Mouse (Mus musculus): ENCODE measurements at regions not wholly inside any gene's neighbourhood (a gene's known extent, or its start where the extent isn't known, plus 50 kb on each side); places are given as distances from the start of the nearest gene placed in this dataset.

GRCm38 (mm10) chr4:103540960-103541359 is 78.2 kb upstream of the Dab1 start:
- no peaks in the 10 kb centered on the region for H3K27me3 ChIP-seq (ENCODE audit: insufficient read depth, low read length)
- H3K9ac ChIP-seq (replicated peaks; ENCODE audit: low read length): no peak overlapping the region
- H3K4me2 ChIP-seq (ENCODE audit: low read depth, low read length): no peak overlapping the region
- no peak for TF ChIP-seq CTCF (IDR thresholded peaks at IDR 0.05; ENCODE audit: low read depth)
- peak; percentile 38; the same call in 1 of the 2 replicates for ATAC-seq
- no peaks in the 10 kb centered on the region for H3K4me1 ChIP-seq (ENCODE audit: insufficient read depth, low read length)
- WGBS: 54% methylated on average over 3 of the region's 3 CpGs
- H3K4me3 ChIP-seq (ENCODE audit: low read length): no peak overlapping the region
- no peak overlapping the region for H3K27ac ChIP-seq
- H3K36me3 ChIP-seq (ENCODE audit: insufficient read depth, low read length): no peaks in the 10 kb centered on the region
- peak; percentile 30 for DNase-seq (ENCODE audit: low spot score)
- H3K9me3 ChIP-seq (ENCODE audit: low read length): no peaks in the 10 kb centered on the region

DNA sequence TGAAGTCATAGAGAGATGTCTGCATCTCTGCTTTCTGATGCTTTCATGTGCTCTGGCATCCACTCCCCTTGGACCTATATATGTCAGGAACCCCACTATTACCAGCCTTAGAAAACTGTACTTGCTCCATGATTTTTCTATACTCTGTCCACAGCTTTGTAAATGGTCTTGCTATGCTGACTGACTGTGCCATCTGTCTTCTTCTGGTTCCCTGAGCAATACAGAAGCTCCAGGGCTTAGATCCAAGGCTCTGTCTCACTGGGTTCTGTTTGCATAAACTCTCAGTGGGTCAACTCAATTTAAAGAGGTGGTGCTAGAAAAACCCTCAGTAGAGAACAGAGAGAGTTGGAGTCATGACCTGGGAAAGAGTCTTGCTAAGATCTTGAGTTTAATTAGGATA is 71.9 kb upstream of the Dab1 start:
- Histone ChIP-seq H3K27ac (no peak overlapping the region), H3K9me3 (ENCODE audit: low read length) (no peaks in the 10 kb centered on the region), H3K27me3 (ENCODE audit: insufficient read depth, low read length) (no peaks in the 10 kb centered on the region), H3K4me1 (ENCODE audit: insufficient read depth, low read length) (no peaks in the 10 kb centered on the region), H3K4me3 (ENCODE audit: low read length) (no peak overlapping the region), H3K9ac (replicated peaks; ENCODE audit: low read length) (no peak overlapping the region), H3K36me3 (ENCODE audit: insufficient read depth, low read length) (no peaks in the 10 kb centered on the region), H3K4me2 (ENCODE audit: low read depth, low read length) (no peak overlapping the region)
- ATAC-seq: no peak
- peak; percentile 23 for DNase-seq (ENCODE audit: low spot score)
- TF ChIP-seq CTCF (IDR thresholded peaks at IDR 0.05; ENCODE audit: low read depth): no peak

- no peaks in the 10 kb centered on the region for H3K27me3 ChIP-seq (ENCODE audit: insufficient read depth, low read length)
- H3K4me2 ChIP-seq (ENCODE audit: low read depth, low read length): no peak overlapping the region
- H3K4me1 ChIP-seq (ENCODE audit: insufficient read depth, low read length): no peaks in the 10 kb centered on the region
- 71% methylated on average over 3 of the region's 3 CpGs for WGBS
- no peak overlapping the region for H3K9ac ChIP-seq (replicated peaks; ENCODE audit: low read length)
- no peaks in the 10 kb centered on the region for H3K36me3 ChIP-seq (ENCODE audit: insufficient read depth, low read length)
- no peak for DNase-seq (ENCODE audit: low spot score)
- no peaks in the 10 kb centered on the region for H3K9me3 ChIP-seq (ENCODE audit: low read length)
- no peak overlapping the region for H3K27ac ChIP-seq
- no peak for ATAC-seq
- no peak overlapping the region for H3K4me3 ChIP-seq (ENCODE audit: low read length)
- TF ChIP-seq CTCF (IDR thresholded peaks at IDR 0.05; ENCODE audit: low read depth): no peak
Measured at GRCm38 (mm10) chr4:103552476-103552875, 66.7 kb upstream of the Dab1 start.

- Histone ChIP-seq H3K4me3 (ENCODE audit: low read length) (no peak overlapping the region), H3K4me2 (ENCODE audit: low read depth, low read length) (no peak overlapping the region), H3K9me3 (ENCODE audit: low read length) (no peaks in the 10 kb centered on the region), H3K9ac (replicated peaks; ENCODE audit: low read length) (no peak overlapping the region), H3K4me1 (ENCODE audit: insufficient read depth, low read length) (no peaks in the 10 kb centered on the region), H3K36me3 (ENCODE audit: insufficient read depth, low read length) (no peaks in the 10 kb centered on the region), H3K27ac (no peak overlapping the region), H3K27me3 (ENCODE audit: insufficient read depth, low read length) (no peaks in the 10 kb centered on the region)
- DNase-seq (ENCODE audit: low spot score) (peak; percentile 29), ATAC-seq (no peak)
- TF ChIP-seq CTCF (IDR thresholded peaks at IDR 0.05; ENCODE audit: low read depth): no peak
- 58% methylated on average over 4 of the region's 4 CpGs for WGBS
Measured at GRCm38 (mm10) chr4:103553188-103553587, 66.0 kb upstream of the Dab1 start.

- no peak overlapping the region for H3K9ac ChIP-seq (replicated peaks; ENCODE audit: low read length)
- H3K27ac ChIP-seq: no peak overlapping the region
- H3K4me1 ChIP-seq (ENCODE audit: insufficient read depth, low read length): no peaks in the 10 kb centered on the region
- 53% methylated on average over 4 of the region's 4 CpGs for WGBS
- no peak for DNase-seq (ENCODE audit: low spot score)
- H3K4me2 ChIP-seq (ENCODE audit: low read depth, low read length): no peak overlapping the region
- TF ChIP-seq CTCF (IDR thresholded peaks at IDR 0.05; ENCODE audit: low read depth): no peak
- no peak for ATAC-seq
- no peaks in the 10 kb centered on the region for H3K36me3 ChIP-seq (ENCODE audit: insufficient read depth, low read length)
- H3K9me3 ChIP-seq (ENCODE audit: low read length): no peaks in the 10 kb centered on the region
- no peaks in the 10 kb centered on the region for H3K27me3 ChIP-seq (ENCODE audit: insufficient read depth, low read length)
- H3K4me3 ChIP-seq (ENCODE audit: low read length): no peak overlapping the region
Measured at GRCm38 (mm10) chr4:103554597-103554996, 64.6 kb upstream of the Dab1 start.

Small RNA genes in the stretch of these regions (microRNA-seq; reads per million reads assigned to microRNA genes)
- 0 reads per million in 2 experiments for gene Gm23064

Measured in hindbrain, postnatal 0 days (tissue).